Mouse (Mus musculus) kidney, embryonic 14.5 days (tissue): Measurements from ENCODE around the gene Zfhx3. TPM values are rescaled to one million over a fixed set of nuclear protein-coding genes. Genes with fewer than 3 reads are reported as not detected.

ENCODE experiments used
- ATAC-seq: fragments of 200-750 bp; cut with Nextera tagmentation; 2 replicates; pipeline ENCODE4 v1.8.0; 2017; ENCODE audit warnings: moderate number of reproducible peaks, mild to moderate bottlenecking, moderate TSS enrichment, moderate library complexity; ENCODE audit not compliant: low FRiP score, low TSS enrichment
- H3K27ac ChIP-seq: fragments of 300-500 bp; sonication (generic); 2 replicates; pipeline ENCODE4 v1.5.1; 2014; ENCODE audit warnings: low read depth, mild to moderate bottlenecking, low read length, moderate library complexity, mixed read lengths
- H3K27me3 ChIP-seq: fragments of 300-500 bp; sonication (generic); 2 replicates; pipeline ENCODE4 v1.6.1; 2014; ENCODE audit warnings: mild to moderate bottlenecking, low read length; ENCODE audit not compliant: control insufficient read depth, insufficient read depth
- H3K36me3 ChIP-seq: fragments of 300-500 bp; sonication (generic); 2 replicates; pipeline ENCODE4 v1.6.1; 2014; ENCODE audit warnings: low read length, mixed read lengths; ENCODE audit not compliant: control insufficient read depth, insufficient read depth
- H3K4me1 ChIP-seq: fragments of 300-500 bp; sonication (generic); 2 replicates; pipeline ENCODE4 v1.6.1; 2014; ENCODE audit warnings: low read length, mixed read lengths; ENCODE audit not compliant: control insufficient read depth, insufficient read depth
- H3K4me2 ChIP-seq: fragments of 300-500 bp; sonication (generic); replicated peaks from 2 replicates; pipeline ENCODE4 v1.6.1; 2014; ENCODE audit warnings: low read depth, mild to moderate bottlenecking, low read length
- H3K4me3 ChIP-seq: fragments of 300-500 bp; sonication (generic); 2 replicates; pipeline ENCODE4 v1.5.1; 2014; ENCODE audit warnings: mild to moderate bottlenecking, low read length
- H3K9ac ChIP-seq: fragments of 300-500 bp; sonication (generic); 2 replicates; pipeline ENCODE4 v1.6.1; 2014; ENCODE audit warnings: low read depth, mild to moderate bottlenecking, low read length, moderate library complexity
- H3K9me3 ChIP-seq: fragments of 300-500 bp; sonication (generic); 2 replicates; pipeline ENCODE4 v1.6.1; 2016; ENCODE audit warnings: low read length; ENCODE audit not compliant: control insufficient read depth
- WGBS: fragments of 180-500 bp; shearing (Covaris S2); extraction: QIAGEN DNeasy Blood & Tissue Kit; methylation state at CpG from one replicate; pipeline ENCODE4 v1.1.7; 2014; 5-methylcytosine and 5-hydroxymethylcytosine counted together
- polyA plus RNA-seq: library from polyadenylated mRNA; unstranded; fragments of >200 nt; fragmentation: Nextera tagmentation; extraction: Ambion mirVana; gene quantifications from 2 replicates; pipeline ENCODE4 v1.2.1, GENCODE M21; 2014

Zfhx3 gene
- polyA plus RNA-seq, 1 experiment from 2014 or later, result 11.7 TPM

DNA sequence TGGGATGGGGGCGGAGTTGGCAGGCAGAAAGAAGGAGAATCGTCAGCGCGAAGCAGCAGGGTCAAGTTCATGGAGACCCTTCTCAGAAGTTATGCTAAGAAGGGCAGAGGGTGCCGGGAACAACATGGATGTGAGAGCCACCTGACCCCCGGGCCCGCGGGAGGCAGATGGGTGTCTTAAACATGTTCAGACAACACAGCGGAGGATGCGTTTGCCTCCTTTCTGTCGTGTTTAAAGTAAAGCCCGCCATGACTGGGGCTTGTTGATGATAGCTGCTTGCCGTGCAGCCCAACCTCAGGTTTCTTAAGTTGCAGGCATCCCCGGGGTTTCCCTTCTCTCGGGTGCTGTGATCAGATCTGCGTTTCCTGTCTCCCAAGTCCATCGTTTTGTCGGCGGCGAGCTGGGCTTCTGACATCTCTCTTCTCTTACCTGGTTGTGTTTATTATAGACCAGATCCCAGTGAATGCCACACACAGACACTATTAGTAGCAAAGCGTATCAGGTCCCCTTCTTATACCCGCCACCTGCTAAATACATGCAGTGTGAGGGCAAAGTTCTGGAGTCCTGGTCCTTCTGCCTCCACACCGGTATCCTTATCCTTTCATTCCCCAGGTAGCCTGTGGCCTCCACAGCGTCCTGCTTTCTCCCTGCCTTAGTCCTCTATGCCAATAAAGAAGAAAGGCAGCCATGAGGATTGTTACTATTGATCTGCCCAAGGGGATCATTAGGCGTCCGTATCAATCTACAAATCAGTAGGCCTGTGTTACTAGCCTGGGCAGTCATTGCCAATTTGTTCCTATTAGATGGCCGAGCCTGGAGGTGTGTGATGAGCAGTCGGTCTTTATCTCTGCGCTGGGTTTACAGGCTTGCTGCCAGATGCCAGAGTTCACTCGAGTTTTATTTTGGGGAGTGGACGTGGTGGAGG lies 2.5 kb downstream of the Zfhx3 start:
- Histone ChIP-seq H3K4me2 (peak overlapping the region; percentile 54), H3K4me3 (peak overlapping the region; percentile 30), H3K9ac (no peak overlapping the region), H3K4me1 (peaks cover 6% of the 10 kb centered on the region; the same call in 1 of the 2 replicates), H3K27me3 (peaks cover 27% of the 10 kb centered on the region), H3K27ac (no peak overlapping the region), H3K9me3 (no peaks in the 10 kb centered on the region), H3K36me3 (no peaks in the 10 kb centered on the region)
- no peak for ATAC-seq
- 7% methylated on average over 31 of the region's 31 CpGs for WGBS

GRCm38 (mm10) chr8:107946888-107947287 lies 4.4 kb downstream of the Zfhx3 start:
- WGBS, result 63% methylated on average over 5 of the region's 5 CpGs
- Histone ChIP-seq H3K9me3 (no peaks in the 10 kb centered on the region), H3K9ac (no peak overlapping the region), H3K27ac (no peak overlapping the region), H3K4me3 (no peak overlapping the region), H3K4me2 (no peak overlapping the region), H3K36me3 (no peaks in the 10 kb centered on the region), H3K4me1 (peaks cover 6% of the 10 kb centered on the region; the same call in 1 of the 2 replicates), H3K27me3 (peaks cover 27% of the 10 kb centered on the region)
- no peak for ATAC-seq

GRCm38 (mm10) chr8:107955887-107956286 lies 13.4 kb downstream of the Zfhx3 start:
- Histone ChIP-seq H3K27ac (no peak overlapping the region), H3K4me3 (no peak overlapping the region), H3K36me3 (no peaks in the 10 kb centered on the region), H3K4me1 (no peaks in the 10 kb centered on the region), H3K4me2 (no peak overlapping the region), H3K27me3 (0 out of 2 replicates have a peak, but pooled peaks cover 2% of the 10 kb centered on the region), H3K9ac (no peak overlapping the region), H3K9me3 (no peaks in the 10 kb centered on the region)
- WGBS, result 72% methylated on average over 3 of the region's 3 CpGs
- ATAC-seq, result no peak

DNA sequence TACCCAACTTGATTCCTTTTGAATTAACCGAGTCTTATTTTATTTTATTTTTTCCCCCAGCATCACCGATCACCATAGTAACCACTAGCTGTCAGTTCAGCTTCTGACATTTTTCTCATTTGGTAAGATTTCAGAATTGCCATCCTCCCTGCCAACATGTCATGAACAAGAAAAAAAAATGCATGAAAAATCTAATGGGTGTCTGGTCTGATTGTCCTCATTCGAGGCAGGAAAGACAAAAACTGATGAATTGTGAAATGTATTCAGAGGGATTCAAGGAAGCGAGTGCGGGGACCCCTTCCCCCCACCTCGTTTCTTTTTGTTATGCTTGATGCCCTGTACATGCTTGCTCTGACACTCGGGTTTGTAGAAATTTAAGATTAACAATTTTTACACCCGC lies 15.1 kb downstream of the Zfhx3 start:
- no peaks in the 10 kb centered on the region for H3K9me3 ChIP-seq
- no peaks in the 10 kb centered on the region for H3K36me3 ChIP-seq
- H3K4me1 ChIP-seq, result no peaks in the 10 kb centered on the region
- H3K9ac ChIP-seq, result no peak overlapping the region
- WGBS, result 75% methylated on average over 8 of the region's 8 CpGs
- H3K27me3 ChIP-seq, result 0 out of 2 replicates have a peak, but pooled peaks cover 2% of the 10 kb centered on the region
- no peak overlapping the region for H3K27ac ChIP-seq
- no peak overlapping the region for H3K4me3 ChIP-seq
- ATAC-seq, result no peak
- H3K4me2 ChIP-seq, result no peak overlapping the region

DNA sequence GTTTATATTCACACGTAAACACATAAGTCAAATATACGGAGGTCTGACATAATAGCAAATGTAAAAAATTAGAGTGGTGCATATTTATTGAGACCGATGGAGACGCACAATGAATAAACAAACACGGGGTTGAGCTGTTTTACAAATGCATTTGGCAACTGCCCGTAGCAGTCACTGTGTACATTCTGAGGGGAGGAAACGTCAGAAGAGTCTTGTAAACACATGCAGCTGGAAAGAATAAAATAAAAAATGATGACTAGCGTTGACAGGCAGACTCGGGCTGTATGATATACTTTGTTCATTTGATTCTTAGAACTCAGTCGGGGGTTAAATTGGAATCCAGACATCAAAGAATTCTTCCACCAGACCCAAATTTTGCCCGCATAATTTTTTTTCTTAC lies 18.0 kb downstream of the Zfhx3 start:
- ATAC-seq, result no peak
- Histone ChIP-seq H3K27ac (no peak overlapping the region), H3K4me2 (peak overlapping the region; percentile 0; the same call in 1 of the 2 replicates), H3K27me3 (no peaks in the 10 kb centered on the region), H3K4me3 (no peak overlapping the region), H3K4me1 (no peaks in the 10 kb centered on the region), H3K36me3 (no peaks in the 10 kb centered on the region), H3K9me3 (no peaks in the 10 kb centered on the region), H3K9ac (no peak overlapping the region)
- WGBS, result 52% methylated on average over 11 of the region's 11 CpGs

GRCm38 (mm10) chr8:107960878-107961277 lies 18.4 kb downstream of the Zfhx3 start:
- H3K4me2 ChIP-seq, result no peak overlapping the region; the same call in 1 of the 2 replicates
- H3K27me3 ChIP-seq, result no peaks in the 10 kb centered on the region
- H3K27ac ChIP-seq, result no peak overlapping the region
- no peaks in the 10 kb centered on the region for H3K4me1 ChIP-seq
- no peaks in the 10 kb centered on the region for H3K36me3 ChIP-seq
- no peak overlapping the region for H3K9ac ChIP-seq
- no peak overlapping the region for H3K4me3 ChIP-seq
- no peak for ATAC-seq
- 64% methylated on average over 8 of the region's 8 CpGs for WGBS
- no peaks in the 10 kb centered on the region for H3K9me3 ChIP-seq

DNA sequence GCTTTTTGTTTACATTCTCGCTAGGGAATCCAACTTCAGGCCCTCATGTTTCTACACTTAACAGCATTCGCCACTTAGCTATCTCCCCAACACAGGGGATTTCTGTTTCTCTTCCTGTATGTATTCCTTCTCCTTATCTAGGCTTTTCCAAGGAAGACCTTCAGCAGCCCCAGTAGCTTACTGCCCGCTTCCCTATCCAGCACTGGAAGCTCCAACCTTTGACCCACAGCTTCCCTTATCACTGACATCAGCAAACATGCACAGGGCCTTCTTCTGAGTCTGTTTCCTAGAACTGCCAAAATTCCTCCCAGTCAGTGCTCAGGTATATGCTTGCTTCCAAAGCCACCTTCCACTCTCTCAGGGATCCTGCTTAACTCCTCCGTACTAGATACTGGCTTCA lies 29.8 kb downstream of the Zfhx3 start:
- H3K27ac ChIP-seq, result no peak overlapping the region
- no peak overlapping the region for H3K9ac ChIP-seq
- no peak overlapping the region for H3K4me3 ChIP-seq
- no peak for ATAC-seq
- H3K36me3 ChIP-seq, result no peaks in the 10 kb centered on the region
- H3K4me1 ChIP-seq, result no peaks in the 10 kb centered on the region
- H3K27me3 ChIP-seq, result no peaks in the 10 kb centered on the region
- 76% methylated on average over 4 of the region's 4 CpGs for WGBS
- H3K9me3 ChIP-seq, result no peaks in the 10 kb centered on the region
- H3K4me2 ChIP-seq, result no peak overlapping the region

DNA sequence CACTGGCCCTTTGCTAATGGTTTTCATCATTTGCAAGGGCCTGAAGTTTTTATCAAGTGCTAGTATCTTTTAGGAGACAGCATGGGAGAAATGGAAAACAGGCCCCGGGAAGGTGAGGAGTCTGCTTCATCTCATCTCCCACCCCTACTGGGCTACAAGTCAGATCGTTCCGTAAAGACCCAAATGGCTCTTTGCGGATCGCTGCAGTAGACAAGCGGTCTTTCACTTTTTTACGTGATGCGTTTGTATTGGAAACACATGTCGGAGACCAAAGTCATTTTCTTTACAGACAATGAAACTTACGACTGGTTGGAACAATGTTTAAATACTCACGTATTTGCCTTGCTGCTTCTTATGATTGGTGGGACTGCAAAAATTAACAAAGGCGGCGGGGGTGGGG lies 32.0 kb downstream of the Zfhx3 start:
- Histone ChIP-seq H3K4me3 (no peak overlapping the region), H3K4me2 (no peak overlapping the region), H3K27me3 (no peaks in the 10 kb centered on the region), H3K27ac (no peak overlapping the region), H3K36me3 (no peaks in the 10 kb centered on the region), H3K9ac (no peak overlapping the region), H3K4me1 (no peaks in the 10 kb centered on the region), H3K9me3 (no peaks in the 10 kb centered on the region)
- WGBS, result 82% methylated on average over 13 of the region's 13 CpGs
- ATAC-seq, result no peak

DNA sequence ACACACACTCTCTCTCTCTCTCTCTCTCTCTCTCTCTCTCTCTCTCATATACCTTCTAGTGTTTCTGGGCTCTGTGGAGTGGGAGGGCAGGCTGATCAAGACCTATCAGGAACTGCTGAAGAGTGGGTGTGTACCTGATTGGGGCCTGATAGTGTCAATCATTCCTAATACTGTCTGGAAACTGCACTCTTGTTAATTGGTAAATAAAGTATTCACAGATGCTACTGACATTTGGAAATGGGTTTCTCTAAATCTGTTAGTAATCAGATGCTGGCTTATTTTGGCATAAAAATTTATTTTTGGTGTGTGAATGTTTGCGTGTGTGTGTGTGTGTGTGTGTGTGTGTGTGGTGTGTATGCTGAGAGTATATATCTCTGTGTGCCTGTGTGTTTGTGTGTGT lies 35.8 kb downstream of the Zfhx3 start:
- Histone ChIP-seq H3K4me2 (no peak overlapping the region), H3K9ac (no peak overlapping the region), H3K27ac (no peak overlapping the region), H3K9me3 (no peaks in the 10 kb centered on the region), H3K27me3 (no peaks in the 10 kb centered on the region), H3K4me1 (no peaks in the 10 kb centered on the region), H3K4me3 (no peak overlapping the region), H3K36me3 (no peaks in the 10 kb centered on the region)
- 75% methylated on average over 1 of the region's 1 CpGs for WGBS
- no peak for ATAC-seq
